ENCODE assay signal across 8 mouse cellular contexts in the genomic region with DNA sequence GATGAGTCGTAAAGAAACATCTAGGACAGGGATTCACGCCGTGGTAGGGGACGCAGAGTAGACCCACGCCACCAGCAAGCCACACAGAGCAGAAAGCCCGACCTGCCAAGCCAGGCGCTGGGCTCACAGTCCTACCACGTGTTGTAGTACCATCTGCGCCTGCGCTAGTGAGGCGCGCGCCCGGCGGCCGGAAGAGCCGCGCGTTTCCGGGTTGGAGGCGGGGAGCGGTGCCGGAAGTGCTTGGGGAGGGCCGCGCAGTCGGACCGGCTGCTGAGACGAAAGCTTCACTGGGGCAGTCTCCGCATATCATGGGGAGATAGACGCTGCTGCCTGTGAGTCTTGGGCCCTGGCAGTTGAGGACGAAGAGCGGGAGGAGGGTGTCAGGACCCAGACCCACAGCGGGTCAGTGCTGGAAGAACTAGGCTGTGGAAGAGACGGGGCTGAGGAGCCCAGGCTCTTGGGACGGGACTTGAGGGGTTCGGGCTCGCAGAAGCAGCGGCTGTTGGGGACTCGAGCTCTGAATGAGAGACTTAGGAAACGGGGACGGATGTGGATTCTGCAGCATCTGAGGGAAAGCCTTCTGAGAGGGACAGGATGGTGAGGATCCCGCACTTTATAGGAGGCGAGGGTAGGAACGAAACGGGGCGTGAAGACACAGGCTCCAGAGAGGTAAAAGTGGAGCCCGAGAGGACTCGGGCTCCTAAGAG. TPM values are rescaled to one million over a fixed set of nuclear protein-coding genes. Genes with fewer than 3 reads are reported as not detected.
DNase-seq lines count a peak whose midpoint lies in the region; ATAC-seq lines count a peak whose summit lies in the region.

A gene (plus strand): TSS at position 220 of the 707 bp plus-strand sequence.

- peak within 1 kb of the TSS; percentile 78 for H3K9ac ChIP-seq in embryonic facial prominence, embryonic 14.5 days (ENCODE audit: low read depth, low read length)
- peak within 1 kb of the TSS; percentile 80 for H3K9ac ChIP-seq in kidney, embryonic 14.5 days (ENCODE audit: low read depth, low read length)
- H3K9ac ChIP-seq in limb, embryonic 15.5 days = peak within 1 kb of the TSS; percentile 76

- peak within 1 kb of the TSS; percentile 58 for H3K4me3 ChIP-seq in embryonic facial prominence, embryonic 14.5 days (ENCODE audit: low read depth, low read length)
- peak within 1 kb of the TSS; percentile 69 for H3K4me3 ChIP-seq in kidney, embryonic 14.5 days (ENCODE audit: low read length)
- peak within 1 kb of the TSS; percentile 70 for H3K4me3 ChIP-seq in limb, embryonic 15.5 days

- no peaks in the 10 kb centered on the region for H3K9me3 ChIP-seq in embryonic facial prominence, embryonic 14.5 days (ENCODE audit: control insufficient read depth, low read length)
- H3K9me3 ChIP-seq in kidney, embryonic 14.5 days (ENCODE audit: control insufficient read depth, low read length) = no peaks in the 10 kb centered on the region
- no peaks in the 10 kb centered on the region for H3K9me3 ChIP-seq in limb, embryonic 15.5 days

- DNase-seq in 3T3-L1 (ENCODE audit: low read depth, low spot score) = peak; percentile 89
- peak; percentile 74 to 89 for DNase-seq in adrenal gland, postnatal 4 days (ENCODE audit: low spot score in 2 of 2)
- DNase-seq in embryonic facial prominence, embryonic 14.5 days (ENCODE audit: low spot score) = peak; percentile 96
- peak; percentile 94 to 97 for DNase-seq in heart, adult 9 months (ENCODE audit: low spot score in 2 of 2)
- DNase-seq in monocyte, adult 2 months (ENCODE audit: low read depth in 1 of 2, low spot score in 2 of 2) = peak; percentile 78 to 86
- DNase-seq in spleen, postnatal 36 days (ENCODE audit: low spot score in 2 of 2) = peak; percentile 93 to 94

- peaks cover 5% of the 10 kb centered on the region for H3K4me1 ChIP-seq in embryonic facial prominence, embryonic 14.5 days (ENCODE audit: control insufficient read depth, insufficient read depth, low read length)
- peaks cover 13% of the 10 kb centered on the region; the same call in 1 of the 2 replicates for H3K4me1 ChIP-seq in kidney, embryonic 14.5 days (ENCODE audit: control insufficient read depth, insufficient read depth, low read length)
- peaks cover 10% of the 10 kb centered on the region; the same call in 1 of the 2 replicates for H3K4me1 ChIP-seq in limb, embryonic 15.5 days

- no peaks in the 10 kb centered on the region for H3K27me3 ChIP-seq in embryonic facial prominence, embryonic 14.5 days (replicated peaks; ENCODE audit: control insufficient read depth, insufficient read depth, low read length)
- no peaks in the 10 kb centered on the region for H3K27me3 ChIP-seq in kidney, embryonic 14.5 days (ENCODE audit: control insufficient read depth, insufficient read depth, low read length)
- no peaks in the 10 kb centered on the region for H3K27me3 ChIP-seq in limb, embryonic 15.5 days

- WGBS in embryonic facial prominence, embryonic 14.5 days = under 1% methylated on average over 45 of the region's 48 CpGs
- WGBS in kidney, embryonic 14.5 days = under 1% methylated on average over 48 of the region's 48 CpGs
- WGBS in limb, embryonic 15.5 days = under 1% methylated on average over 48 of the region's 48 CpGs

- H3K36me3 ChIP-seq in embryonic facial prominence, embryonic 14.5 days (ENCODE audit: control insufficient read depth, insufficient read depth, low read length) = no peaks in the 10 kb centered on the region
- no peaks in the 10 kb centered on the region for H3K36me3 ChIP-seq in kidney, embryonic 14.5 days (ENCODE audit: control insufficient read depth, insufficient read depth, low read length)
- no peaks in the 10 kb centered on the region; the same call in 1 of the 2 replicates for H3K36me3 ChIP-seq in limb, embryonic 15.5 days

- ATAC-seq in embryonic facial prominence, embryonic 14.5 days (ENCODE audit: low read depth) = peak; percentile 91
- peak; percentile 83 for ATAC-seq in kidney, embryonic 14.5 days (ENCODE audit: low FRiP score, low TSS enrichment)
- ATAC-seq in limb, embryonic 15.5 days (ENCODE audit: insufficient number of reproducible peaks, low FRiP score, low TSS enrichment, low read depth) = peak; percentile 89

- H3K27ac ChIP-seq in embryonic facial prominence, embryonic 14.5 days (replicated peaks; ENCODE audit: low read depth, low read length) = peak within 1 kb of the TSS; percentile 89
- H3K27ac ChIP-seq in kidney, embryonic 14.5 days (ENCODE audit: low read depth, low read length) = peak within 1 kb of the TSS; percentile 82
- H3K27ac ChIP-seq in limb, embryonic 15.5 days = peak within 1 kb of the TSS; percentile 94

- H3K4me2 ChIP-seq in embryonic facial prominence, embryonic 14.5 days (ENCODE audit: low read depth, low read length) = peak within 1 kb of the TSS; percentile 84
- H3K4me2 ChIP-seq in kidney, embryonic 14.5 days (replicated peaks; ENCODE audit: low read depth, low read length) = peak within 1 kb of the TSS; percentile 73
- H3K4me2 ChIP-seq in limb, embryonic 15.5 days = peak within 1 kb of the TSS; percentile 76

RNA-seq across cellular contexts. Expression of the gene that starts here (rescaled TPM):
- total RNA-seq in adrenal gland, postnatal 4 days (2021) = 10 to 100 TPM; 19.4 to 23.3 TPM
- polyA plus RNA-seq in embryonic facial prominence, embryonic 14.5 days (2014; fragmentation: Nextera tagmentation; extraction: Ambion mirVana) = 43.4 and 48.8 TPM in 2 replicates
- polyA plus RNA-seq in kidney, embryonic 14.5 days (2014; fragmentation: Nextera tagmentation; extraction: Ambion mirVana) = 42.7 and 46.6 TPM in 2 replicates
- 48.9 and 49.1 TPM in 2 replicates for polyA plus RNA-seq in limb, embryonic 15.5 days (2015; fragmentation: Nextera tagmentation; extraction: Ambion mirVana)

Comparison
In these comparisons a context has a peak if more than half of its experiments do, and no peak if none do; other contexts are left out.
1. Peak in every context shown above with its lines: DNase-seq, ATAC-seq, H3K4me3 ChIP-seq and H3K27ac ChIP-seq.